Mouse (Mus musculus) stomach, embryonic 15.5 days (tissue): Measurements from ENCODE around the gene Parn. TPM values are rescaled to one million over a fixed set of nuclear protein-coding genes. Genes with fewer than 3 reads are reported as not detected.

Experiments used
- ATAC-seq: fragments of 200-750 bp; cut with Nextera tagmentation; 2 replicates; pipeline ENCODE4 v1.8.0; 2017; ENCODE audit warnings: low read depth, moderate number of reproducible peaks, moderate TSS enrichment; ENCODE audit not compliant: insufficient read depth, low FRiP score
- H3K27ac ChIP-seq: fragments of 300-500 bp; sonication (generic); 2 replicates; pipeline ENCODE4 v1.5.1; 2015; ENCODE audit warnings: mild to moderate bottlenecking, inconsistent platforms
- H3K27me3 ChIP-seq: fragments of 300-500 bp; sonication (generic); replicated peaks from 2 replicates; pipeline ENCODE4 v1.6.1; 2015; ENCODE audit warnings: inconsistent platforms
- H3K36me3 ChIP-seq: fragments of 300-500 bp; sonication (generic); 2 replicates; pipeline ENCODE4 v1.6.1; 2015; ENCODE audit warnings: inconsistent platforms
- H3K4me1 ChIP-seq: fragments of 300-500 bp; sonication (generic); 2 replicates; pipeline ENCODE4 v1.6.1; 2015; ENCODE audit warnings: inconsistent platforms
- H3K4me2 ChIP-seq: fragments of 300-500 bp; sonication (generic); 2 replicates; pipeline ENCODE4 v1.6.1; 2015; ENCODE audit warnings: mild to moderate bottlenecking, inconsistent platforms
- H3K4me3 ChIP-seq: fragments of 300-500 bp; sonication (generic); replicated peaks from 2 replicates; pipeline ENCODE4 v1.5.1; 2015; ENCODE audit warnings: inconsistent platforms
- H3K9ac ChIP-seq: fragments of 300-500 bp; sonication (generic); 2 replicates; pipeline ENCODE4 v1.6.1; 2015; ENCODE audit warnings: inconsistent platforms
- H3K9me3 ChIP-seq: fragments of 300-500 bp; sonication (generic); 2 replicates; pipeline ENCODE4 v1.6.1; 2016; ENCODE audit warnings: inconsistent platforms
- WGBS: fragments of 180-500 bp; shearing (Covaris S2); methylation state at CpG from one replicate; pipeline ENCODE4 v1.1.7; 2015; 5-methylcytosine and 5-hydroxymethylcytosine counted together
- polyA plus RNA-seq: library from polyadenylated mRNA; unstranded; fragments of >200 nt; fragmentation: Nextera tagmentation; extraction: Ambion mirVana; gene quantifications from 2 replicates; pipeline ENCODE4 v1.2.1, GENCODE M21; 2015

Gene Parn
- polyA plus RNA-seq, 1 experiment from 2014 or later = 39.4 TPM

- ATAC-seq = no peak
- Histone ChIP-seq H3K4me2 (no peak overlapping the region), H3K4me3 (no peak overlapping the region), H3K9ac (no peak overlapping the region), H3K36me3 (no peaks in the 10 kb centered on the region), H3K27ac (no peak overlapping the region), H3K9me3 (no peaks in the 10 kb centered on the region), H3K27me3 (no peaks in the 10 kb centered on the region), H3K4me1 (no peaks in the 10 kb centered on the region)
- 76% methylated on average over 3 of the region's 3 CpGs for WGBS
Measured at GRCm38 (mm10) chr16:13504476-13504875, 163.5 kb downstream of the Parn start.

DNA sequence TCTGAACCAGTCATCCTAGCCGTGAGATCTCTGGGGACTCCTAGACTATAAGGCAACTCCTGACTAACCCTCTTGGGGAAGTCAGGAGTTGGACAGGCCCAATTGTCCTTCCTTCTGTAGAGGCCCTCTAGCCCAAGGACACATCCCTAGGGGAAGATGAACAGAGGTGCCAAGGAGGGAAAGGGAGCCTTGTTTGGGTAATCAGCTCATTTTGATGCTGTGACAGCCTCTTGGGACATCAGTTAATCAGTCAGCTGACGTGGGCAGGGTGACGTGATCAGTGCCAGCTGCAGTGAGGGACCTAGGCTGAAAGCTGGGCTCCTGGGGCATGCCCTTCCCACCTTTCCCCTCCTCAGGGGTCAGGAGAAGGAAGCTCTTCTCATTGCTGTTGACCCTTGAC lies 169.0 kb downstream of the Parn start:
- Histone ChIP-seq H3K4me1 (no peaks in the 10 kb centered on the region), H3K9ac (no peak overlapping the region), H3K36me3 (no peaks in the 10 kb centered on the region), H3K4me3 (no peak overlapping the region), H3K27me3 (no peaks in the 10 kb centered on the region), H3K9me3 (no peaks in the 10 kb centered on the region), H3K27ac (no peak overlapping the region), H3K4me2 (no peak overlapping the region)
- ATAC-seq = no peak
- WGBS = 75% methylated on average over 3 of the region's 3 CpGs

GRCm38 (mm10) chr16:13493981-13494380 lies 174.0 kb downstream of the Parn start:
- H3K4me1 ChIP-seq = no peaks in the 10 kb centered on the region
- no peak overlapping the region for H3K4me2 ChIP-seq
- H3K9ac ChIP-seq = no peak overlapping the region
- ATAC-seq = no peak
- H3K36me3 ChIP-seq = no peaks in the 10 kb centered on the region
- no peak overlapping the region for H3K4me3 ChIP-seq
- no peaks in the 10 kb centered on the region for H3K9me3 ChIP-seq
- WGBS = 80% methylated on average over 3 of the region's 3 CpGs
- no peak overlapping the region for H3K27ac ChIP-seq
- H3K27me3 ChIP-seq = no peaks in the 10 kb centered on the region

- no peak for ATAC-seq
- H3K27ac ChIP-seq = no peak overlapping the region
- no peaks in the 10 kb centered on the region for H3K36me3 ChIP-seq
- no peak overlapping the region for H3K9ac ChIP-seq
- no peaks in the 10 kb centered on the region for H3K9me3 ChIP-seq
- H3K4me1 ChIP-seq = no peaks in the 10 kb centered on the region
- 64% methylated on average over 3 of the region's 3 CpGs for WGBS
- H3K27me3 ChIP-seq = no peaks in the 10 kb centered on the region
- H3K4me2 ChIP-seq = no peak overlapping the region
- H3K4me3 ChIP-seq = no peak overlapping the region
Measured at GRCm38 (mm10) chr16:13492996-13493395, 175.0 kb downstream of the Parn start.

- no peaks in the 10 kb centered on the region for H3K36me3 ChIP-seq
- no peaks in the 10 kb centered on the region for H3K9me3 ChIP-seq
- H3K4me2 ChIP-seq = no peak overlapping the region
- H3K27me3 ChIP-seq = no peaks in the 10 kb centered on the region
- H3K4me1 ChIP-seq = no peaks in the 10 kb centered on the region
- H3K27ac ChIP-seq = no peak overlapping the region
- no peak overlapping the region for H3K9ac ChIP-seq
- H3K4me3 ChIP-seq = no peak overlapping the region
- ATAC-seq = no peak
- 70% methylated on average over 3 of the region's 3 CpGs for WGBS
Measured at GRCm38 (mm10) chr16:13491776-13492175, 176.2 kb downstream of the Parn start.

Other genes with a start within 250 kb of the Parn start
- 46.3 and 46.5 TPM in 2 replicates for gene Bfar, start 3.7 kb upstream of the Parn start, polyA plus RNA-seq
- 5.0 TPM in 2 replicates for gene 3110001I22Rik, start 3.8 kb upstream of the Parn start, polyA plus RNA-seq
- 23.6 and 25.4 TPM in 2 replicates for gene Pla2g10, start 62.8 kb upstream of the Parn start, polyA plus RNA-seq
- gene Rrn3, start 112.5 kb upstream of the Parn start, polyA plus RNA-seq = 53.4 and 56.8 TPM in 2 replicates
- gene Ntan1, start 150.7 kb upstream of the Parn start, polyA plus RNA-seq = 160 and 174 TPM in 2 replicates
- gene Pdxdc1, start 235.0 kb upstream of the Parn start, polyA plus RNA-seq = 96.8 and 108 TPM in 2 replicates
- gene Mpv17l, start 235.0 kb upstream of the Parn start, polyA plus RNA-seq = 15.4 and 17.6 TPM in 2 replicates